Mouse (Mus musculus): ENCODE results near the gene Enox1. TPM values are rescaled to one million over a fixed set of nuclear protein-coding genes. Genes with fewer than 3 reads are reported as not detected.

Gene Enox1
- total RNA-seq, 2 experiments from 2014 or later = 36.4 to 62.3 TPM

DNA sequence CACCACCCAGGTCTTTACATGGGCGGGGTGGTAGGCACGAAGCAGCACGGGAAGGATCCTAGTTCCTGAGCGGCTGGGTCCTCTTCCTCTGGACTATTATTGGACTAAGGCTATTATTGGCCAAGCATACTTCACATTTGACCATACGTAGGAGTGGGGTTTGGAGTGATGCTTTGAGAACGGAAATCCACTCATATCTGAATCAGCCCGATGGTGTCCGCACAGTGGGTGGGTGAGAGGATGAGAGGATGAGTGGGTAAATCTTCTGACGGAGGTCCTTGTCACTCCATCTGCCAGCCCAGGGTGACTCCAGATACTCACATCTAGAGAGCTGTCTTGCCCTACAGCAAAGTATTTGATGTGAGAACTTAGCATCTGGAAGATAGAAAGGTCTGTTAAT lies 253.8 kb downstream of the Enox1 start:
- intact Hi-C loops (cut with DNase I) = no loop called here
- no peak for DNase-seq (ENCODE audit: low spot score in 2 of 2)

DNA sequence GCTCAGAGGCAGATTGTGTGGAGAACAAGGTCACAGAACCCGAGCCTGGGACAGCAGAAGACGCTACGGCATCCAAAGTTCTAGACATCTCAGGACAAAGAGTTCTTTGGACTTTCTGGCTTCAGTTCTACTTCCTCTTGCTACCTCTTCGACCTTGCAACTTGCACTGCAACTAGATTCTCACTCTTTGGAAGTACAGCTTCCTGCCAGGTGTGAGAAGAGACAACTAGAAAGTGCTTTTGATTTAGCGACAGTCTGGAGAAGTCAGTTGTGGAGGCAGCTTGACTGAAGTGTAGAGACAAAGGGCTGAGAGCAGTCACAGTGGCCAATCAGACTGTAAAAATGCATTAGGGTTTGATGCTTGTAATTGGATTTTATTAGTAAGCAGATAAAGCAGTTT lies 256.5 kb downstream of the Enox1 start:
- DNase-seq (ENCODE audit: low spot score in 2 of 2) = no peak
- intact Hi-C loops (cut with DNase I) = no loop called here

DNA sequence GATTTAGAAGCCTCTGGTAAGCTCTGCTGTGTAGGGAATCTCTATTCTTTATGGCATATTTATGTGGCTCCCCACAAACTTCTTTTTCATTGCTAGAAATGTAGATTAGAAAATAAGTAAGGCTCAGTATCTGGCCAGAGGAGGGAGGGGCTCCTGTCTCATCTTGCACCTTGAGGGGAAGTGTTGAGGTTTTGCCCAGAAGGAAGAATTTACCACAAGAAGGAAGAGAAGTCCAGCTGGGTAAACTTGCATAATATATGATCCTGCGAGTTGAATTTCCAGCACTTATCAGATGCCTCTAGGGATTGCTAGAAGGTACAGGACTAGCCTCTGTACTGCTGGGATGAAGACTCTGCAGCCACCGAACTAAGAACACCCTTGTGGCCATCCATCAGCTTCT lies 259.8 kb downstream of the Enox1 start:
- no peak for DNase-seq (ENCODE audit: low spot score in 2 of 2)

DNA sequence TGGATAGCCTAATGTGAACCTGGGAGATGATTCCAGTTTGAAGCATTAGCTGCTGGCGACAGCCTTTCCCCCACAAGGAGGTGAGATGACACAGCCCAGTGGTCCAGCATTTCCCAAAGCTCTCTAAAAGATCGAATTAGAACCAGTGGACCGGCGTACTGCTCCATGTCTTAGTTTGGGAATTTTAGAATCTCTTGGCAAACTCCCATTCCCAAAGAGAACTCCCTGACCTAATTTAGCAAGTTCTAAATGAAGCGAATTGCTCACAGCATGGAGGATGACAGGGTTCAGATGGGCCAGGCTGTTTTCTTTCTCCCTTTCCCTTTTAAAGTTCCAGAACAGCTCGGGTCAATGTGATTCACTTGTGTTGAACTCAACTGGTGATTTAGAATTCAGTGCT lies 264.5 kb downstream of the Enox1 start:
- intact Hi-C loops (cut with DNase I) = no loop called here

More for the DNA sequence above, 259.8 kb downstream of the Enox1 start:
- intact Hi-C loops (cut with DNase I) = no loop called here

DNA sequence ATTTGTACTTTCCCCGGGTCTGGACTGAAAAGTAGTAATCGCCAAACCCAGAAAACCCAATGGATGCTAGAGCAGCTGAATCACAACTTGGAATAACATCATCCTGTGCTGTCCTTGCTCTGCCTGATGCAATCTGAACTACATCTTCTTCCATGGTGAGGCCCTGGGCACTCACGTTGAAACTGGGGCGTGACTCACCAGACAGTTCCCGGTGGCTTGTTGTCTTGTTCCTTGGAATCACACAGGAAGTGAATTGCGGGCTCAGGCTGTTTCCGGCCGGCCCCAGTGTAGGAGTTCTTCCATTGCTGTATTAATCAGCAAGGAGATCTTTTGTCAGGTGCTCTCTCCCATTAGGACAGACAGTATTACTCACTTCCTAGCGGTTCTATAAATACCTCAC lies 266.6 kb downstream of the Enox1 start:
- intact Hi-C loops (cut with DNase I) = no loop called here
- no peak for DNase-seq (ENCODE audit: low spot score in 2 of 2)

More for the DNA sequence above, 264.5 kb downstream of the Enox1 start:
- DNase-seq (ENCODE audit: low spot score in 2 of 2) = no peak

DNA sequence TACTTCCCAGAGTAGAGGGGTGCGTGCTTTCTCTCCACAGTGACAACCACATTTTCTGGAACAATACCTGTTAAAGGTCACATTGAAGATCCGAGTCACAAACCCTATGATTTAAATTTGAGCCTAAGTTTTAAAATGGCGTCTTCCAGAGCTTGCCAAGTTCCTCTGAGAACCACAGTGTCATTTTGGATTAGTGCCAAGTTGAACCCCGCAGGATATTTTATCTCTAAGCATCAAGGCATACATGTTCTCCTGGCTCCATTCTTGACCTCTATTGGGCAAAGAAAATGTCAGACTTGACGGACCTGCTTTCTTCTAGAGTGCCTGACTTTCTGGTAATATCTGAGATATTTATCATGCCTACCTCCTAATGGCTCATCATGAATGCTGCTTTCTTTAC lies 282.9 kb downstream of the Enox1 start:
- DNase-seq (ENCODE audit: low spot score in 2 of 2) = no peak
- intact Hi-C loops (cut with DNase I) = no loop called here

DNA sequence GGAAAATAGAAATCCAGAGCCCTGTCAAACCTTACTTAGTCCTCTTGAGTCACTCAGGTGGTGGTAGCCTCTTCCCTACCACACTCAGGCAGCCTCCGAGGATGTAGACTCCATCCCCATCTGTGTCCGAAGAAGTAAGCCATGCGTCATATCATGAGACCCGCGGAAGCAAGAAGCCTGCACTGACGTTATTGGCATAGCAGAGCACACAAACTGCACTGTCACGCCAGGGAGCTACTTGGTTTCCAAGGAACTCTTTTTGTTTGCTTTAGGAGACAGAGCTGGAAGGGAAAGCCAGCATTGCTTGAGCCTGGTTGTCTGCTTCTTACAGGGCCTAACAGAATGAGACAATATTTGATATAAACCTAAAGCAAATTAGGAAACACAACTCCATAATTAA lies 284.2 kb downstream of the Enox1 start:
- no peak for DNase-seq (ENCODE audit: low spot score in 2 of 2)
- intact Hi-C loops (cut with DNase I) = no loop called here

DNA sequence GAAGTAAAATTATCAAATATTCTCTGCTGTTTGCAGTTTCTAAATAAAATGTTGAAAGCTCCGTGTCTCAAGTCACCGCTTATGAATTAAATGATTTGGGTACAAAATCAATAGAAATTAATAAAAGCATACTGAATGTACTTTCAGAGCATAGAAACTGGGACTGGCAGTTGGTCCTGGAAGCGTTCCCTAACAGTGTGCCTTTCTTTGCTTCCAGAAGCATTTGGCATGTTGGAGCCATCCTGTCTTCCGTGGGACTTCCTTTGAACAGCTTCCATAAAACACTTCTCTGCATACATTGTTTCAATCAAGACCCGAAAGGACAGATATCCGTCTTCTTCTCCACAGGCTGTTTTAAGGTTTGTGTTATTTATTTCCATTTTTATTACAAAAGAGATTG lies 285.0 kb downstream of the Enox1 start:
- intact Hi-C loops (cut with DNase I) = no loop called here
- no peak for DNase-seq (ENCODE audit: low spot score in 2 of 2)

DNA sequence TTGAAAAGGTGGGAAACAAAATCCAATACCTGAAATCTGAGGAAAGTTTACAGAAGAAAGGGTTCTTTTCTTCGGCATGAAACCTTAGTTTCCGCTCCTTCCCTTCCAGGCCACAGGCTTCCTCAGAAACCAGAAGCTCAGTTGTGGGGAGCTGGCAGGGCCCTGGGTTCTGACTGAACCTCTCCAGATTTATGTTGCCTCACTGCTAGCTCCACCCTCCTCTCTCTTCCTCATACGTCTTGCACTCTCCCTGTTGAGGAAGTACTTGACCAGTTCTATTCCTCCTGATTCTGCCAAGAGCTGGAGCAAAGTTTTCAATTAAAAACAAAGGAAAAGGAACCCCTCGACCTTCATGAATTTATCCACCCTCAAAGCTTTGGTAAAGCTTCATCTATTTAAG lies 291.4 kb downstream of the Enox1 start:
- DNase-seq (ENCODE audit: low spot score in 2 of 2) = no peak
- intact Hi-C loops (cut with DNase I) = no loop called here

DNA sequence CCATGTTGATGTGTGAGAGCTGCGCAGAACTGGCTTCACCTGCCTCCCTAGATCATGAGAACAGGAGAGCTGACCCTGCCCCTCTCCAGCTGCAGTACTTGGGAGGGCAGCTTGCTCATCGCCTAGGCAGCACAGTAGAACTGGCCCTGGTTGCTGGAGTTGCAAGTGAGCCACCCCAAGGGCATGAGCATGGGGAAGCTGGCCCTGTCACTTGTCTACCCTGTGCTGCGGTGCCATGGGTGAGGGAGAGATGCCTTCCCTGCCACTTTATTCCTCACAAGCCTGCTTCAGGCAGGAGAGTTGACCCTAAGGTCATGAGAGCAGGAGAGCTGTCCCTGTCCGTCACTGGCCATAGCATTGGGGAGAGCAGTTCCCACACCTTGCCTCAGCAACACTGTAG lies 295.4 kb downstream of the Enox1 start:
- intact Hi-C loops (cut with DNase I) = no loop called here
- no peak for DNase-seq (ENCODE audit: low spot score in 2 of 2)

DNA sequence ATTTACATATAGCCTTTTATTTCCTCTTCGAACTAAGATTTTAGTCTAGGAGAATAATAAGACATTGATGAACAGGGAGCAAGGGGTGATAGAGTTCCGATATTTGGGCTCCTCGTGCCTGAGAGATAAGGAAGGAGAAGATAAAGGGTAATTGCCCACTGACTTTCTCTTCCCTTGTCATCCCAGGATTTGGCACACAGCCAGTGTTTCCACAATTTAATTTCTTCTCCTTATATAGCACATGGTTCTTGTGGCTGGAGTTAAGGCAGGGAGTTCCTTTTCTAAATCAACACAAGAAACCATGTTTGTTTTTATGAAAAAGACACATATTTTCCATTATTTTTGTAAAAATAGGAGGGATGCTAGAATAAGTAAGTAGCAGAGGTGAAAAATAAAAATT lies 299.5 kb downstream of the Enox1 start:
- DNase-seq (ENCODE audit: low spot score in 2 of 2) = no peak
- intact Hi-C loops (cut with DNase I) = no loop called here

DNA sequence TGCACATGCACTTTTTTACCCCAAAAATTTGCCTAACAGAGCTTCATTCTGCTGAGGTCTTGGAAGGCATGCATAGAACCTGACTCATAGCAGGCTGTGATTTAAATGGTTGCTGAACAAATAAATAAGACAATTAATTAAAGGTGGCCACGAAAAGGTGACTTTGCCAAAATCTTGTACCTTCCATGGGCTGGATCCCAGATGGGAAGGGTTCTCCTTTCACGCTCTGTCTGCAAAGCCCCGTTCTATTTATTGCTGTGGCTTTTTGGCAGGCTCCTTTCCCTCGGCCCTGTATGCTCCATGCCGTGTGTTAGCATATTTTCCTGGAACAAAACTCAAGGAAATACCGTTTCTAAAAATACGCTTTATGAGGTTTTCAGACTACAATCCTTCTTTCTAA lies 300.3 kb downstream of the Enox1 start:
- intact Hi-C loops (cut with DNase I) = no loop called here
- DNase-seq (ENCODE audit: low spot score in 2 of 2) = no peak

DNA sequence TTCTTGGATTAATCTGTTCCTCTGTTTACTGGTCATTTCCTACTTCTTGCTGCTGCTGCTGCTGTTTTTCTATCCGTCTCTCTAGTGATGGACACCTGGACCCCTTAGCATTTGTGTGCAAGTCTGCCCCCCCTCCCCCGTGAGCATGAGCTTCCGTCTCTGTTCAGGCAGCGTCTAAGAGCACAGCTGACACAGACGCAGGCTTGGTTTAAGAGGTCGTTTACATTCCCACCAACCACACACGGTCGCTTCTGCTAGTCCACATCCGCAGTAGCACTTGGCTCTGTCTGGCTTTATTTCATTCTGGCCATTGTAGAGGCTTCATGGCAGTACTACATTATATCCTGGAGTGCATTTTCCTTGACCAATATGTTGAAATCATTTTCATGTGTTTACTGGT lies 301.7 kb downstream of the Enox1 start:
- intact Hi-C loops (cut with DNase I) = no loop called here
- no peak for DNase-seq (ENCODE audit: low spot score in 2 of 2)

DNA sequence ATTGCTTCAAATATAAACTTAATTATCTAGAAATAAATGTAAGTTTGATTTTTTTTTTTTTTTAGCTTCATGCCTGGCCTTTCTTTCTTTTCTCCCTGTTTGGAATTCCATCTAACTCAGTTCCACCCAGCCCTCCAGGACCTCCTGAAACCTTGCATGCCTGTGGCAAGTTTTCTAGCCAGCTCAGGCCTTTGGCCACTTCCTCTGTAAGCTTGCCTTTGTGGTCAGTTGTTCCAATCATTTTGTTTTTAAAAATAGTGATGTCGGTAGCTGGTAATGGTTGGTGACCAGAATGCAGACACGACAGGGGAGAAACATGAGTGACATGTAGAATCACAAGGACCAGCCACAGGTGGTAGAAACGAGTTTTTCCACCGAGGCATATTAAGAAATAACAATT lies 307.4 kb downstream of the Enox1 start:
- DNase-seq (ENCODE audit: low spot score in 2 of 2) = no peak
- intact Hi-C loops (cut with DNase I) = no loop called here

DNA sequence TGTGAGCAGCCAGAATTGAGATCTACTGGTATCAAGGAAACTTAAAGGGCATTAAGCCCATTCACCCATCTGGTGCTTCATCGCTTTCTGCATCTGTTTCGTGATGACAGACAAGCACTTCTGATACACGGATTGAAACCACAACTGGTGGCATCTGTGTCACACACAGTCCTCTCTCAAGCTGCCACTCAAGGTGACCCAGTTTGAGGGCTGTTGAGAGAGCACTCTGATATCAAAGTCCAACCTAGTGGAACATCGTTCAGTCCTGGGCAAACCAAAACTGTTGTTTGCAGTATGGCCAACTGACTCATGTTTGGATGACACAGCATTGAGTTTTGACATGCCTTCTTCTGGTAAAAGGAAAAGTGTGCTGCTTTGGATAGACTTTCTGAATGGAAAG lies 308.2 kb downstream of the Enox1 start:
- intact Hi-C loops (cut with DNase I) = no loop called here
- no peak for DNase-seq (ENCODE audit: low spot score in 2 of 2)

DNA sequence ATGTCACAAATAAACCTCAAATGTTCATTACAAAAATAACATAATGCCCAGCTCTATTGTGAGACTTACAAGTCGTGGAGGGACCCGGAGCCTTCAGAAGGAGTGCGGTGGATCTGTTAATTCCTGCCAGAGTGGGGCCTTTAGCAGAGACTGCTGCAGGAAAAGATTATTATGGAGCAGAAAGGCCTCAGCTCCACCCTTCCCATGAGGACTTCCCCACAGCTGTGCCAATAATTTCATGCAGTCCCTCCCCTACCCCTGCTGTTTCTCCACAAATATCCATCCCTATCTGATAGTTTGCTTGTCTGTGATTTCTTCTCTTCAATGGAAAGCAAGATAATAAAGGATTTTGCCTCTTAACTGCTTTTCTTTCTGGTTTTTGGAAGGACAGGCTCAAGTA lies 314.0 kb downstream of the Enox1 start:
- intact Hi-C loops (cut with DNase I) = loop anchor here (10.0 kb wide), 1 partner anchor 316 kb away; the partner anchor contains the start of gene Enox1
- no peak for DNase-seq (ENCODE audit: low spot score in 2 of 2)

DNA sequence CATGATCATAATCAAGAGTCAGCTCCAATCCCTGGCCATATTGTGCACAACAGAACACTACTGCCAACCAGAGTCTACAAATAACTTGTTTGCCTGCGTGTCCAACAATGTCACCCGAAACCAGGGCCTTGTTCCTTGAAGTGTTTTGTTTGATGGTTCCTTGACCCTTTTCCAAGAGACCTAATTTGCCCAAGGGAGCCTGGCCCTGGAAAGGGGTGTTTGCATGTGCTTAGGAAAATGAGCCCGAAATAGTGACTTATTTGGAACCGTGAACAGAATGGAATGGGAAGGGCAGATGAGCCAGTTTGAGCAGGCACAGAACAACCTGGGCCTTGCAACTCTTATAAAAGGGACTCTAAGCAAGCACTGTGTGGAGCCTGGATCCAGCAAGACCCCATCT lies 316.9 kb downstream of the Enox1 start:
- DNase-seq (ENCODE audit: low spot score in 2 of 2) = no peak
- intact Hi-C loops (cut with DNase I) = loop anchor here (10.0 kb wide), 1 partner anchor 319 kb away; the partner anchor contains the start of gene Enox1

DNA sequence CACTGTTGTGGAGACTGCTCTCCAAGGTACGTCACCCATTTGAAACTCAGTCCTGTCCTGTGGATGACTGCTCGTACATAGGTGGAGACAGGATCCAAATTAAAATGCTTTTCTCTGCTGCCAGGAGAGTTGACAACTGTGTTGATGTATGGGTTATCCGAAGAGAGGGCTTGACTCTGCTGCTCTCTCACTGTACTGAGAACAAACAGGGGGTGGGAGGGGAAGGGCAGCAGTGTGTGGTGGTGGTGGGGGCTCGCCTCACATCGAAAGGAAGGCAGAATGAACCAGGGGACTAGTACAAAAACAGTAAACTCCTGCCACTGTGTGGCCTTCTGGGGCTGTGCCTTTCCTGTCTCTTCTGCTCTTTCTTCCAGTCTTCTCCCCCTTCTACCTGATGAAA lies 317.5 kb downstream of the Enox1 start:
- intact Hi-C loops (cut with DNase I) = loop anchor here (10.0 kb wide), 1 partner anchor 319 kb away; the partner anchor contains the start of gene Enox1

DNA sequence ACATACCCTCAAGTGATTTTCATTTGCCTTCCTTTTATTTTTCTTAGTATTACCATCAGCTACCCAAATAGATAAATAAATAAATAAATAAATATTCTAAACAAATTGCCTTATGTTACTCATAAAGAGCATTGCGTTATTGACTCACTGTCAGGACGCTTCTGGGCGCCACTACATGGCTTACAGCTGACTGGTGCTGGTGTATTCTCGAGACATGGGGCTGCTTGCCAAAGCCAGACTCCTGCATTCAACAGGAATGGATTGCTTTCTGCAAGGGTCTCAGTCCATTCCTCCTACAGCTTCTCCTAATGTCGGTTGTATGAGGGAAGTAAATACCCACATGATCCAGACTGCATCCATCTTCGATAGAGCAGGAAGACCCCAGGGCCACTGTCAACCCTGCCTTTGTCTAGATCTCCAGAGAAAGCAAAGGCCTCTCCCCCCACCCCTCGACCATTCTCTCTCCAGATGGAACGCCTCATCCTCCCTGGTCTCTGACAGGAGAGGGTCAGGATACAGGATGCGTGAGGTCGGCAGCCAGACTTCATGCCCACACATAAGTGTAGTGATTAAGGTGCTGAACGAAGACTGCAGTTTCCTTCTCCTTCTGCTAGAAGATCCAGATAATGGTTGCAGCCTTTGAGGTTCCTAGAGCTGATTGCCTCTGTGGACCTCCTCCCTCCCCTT lies 318.7 kb downstream of the Enox1 start:
- no peak for DNase-seq (ENCODE audit: low spot score in 2 of 2)
- intact Hi-C loops (cut with DNase I) = loop anchor here (10.0 kb wide), 1 partner anchor 320 kb away; the partner anchor contains the start of gene Enox1

More for the DNA sequence above, 317.5 kb downstream of the Enox1 start:
- DNase-seq (ENCODE audit: low spot score in 2 of 2) = no peak

DNA sequence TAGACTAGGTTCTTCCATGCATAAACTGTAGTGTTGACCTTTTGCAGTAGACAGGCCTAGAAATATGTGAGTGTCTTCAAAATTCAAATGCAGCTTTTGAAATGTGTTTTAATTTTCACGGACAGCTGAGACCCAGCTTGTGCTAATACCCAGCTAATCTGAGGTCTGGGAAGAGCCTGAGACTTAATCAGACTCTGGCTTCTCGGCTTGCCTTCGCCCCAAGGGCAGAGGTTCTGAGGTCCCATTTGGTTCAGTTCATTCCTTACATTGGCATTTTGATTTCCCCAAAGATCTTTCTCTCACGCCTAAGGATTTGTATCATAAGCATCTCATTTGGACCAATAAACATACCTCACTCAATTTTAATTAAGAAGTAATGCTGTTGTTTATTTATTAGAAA lies 321.1 kb downstream of the Enox1 start:
- intact Hi-C loops (cut with DNase I) = loop anchor here (10.0 kb wide), 1 partner anchor 323 kb away; the partner anchor contains the start of gene Enox1

DNA sequence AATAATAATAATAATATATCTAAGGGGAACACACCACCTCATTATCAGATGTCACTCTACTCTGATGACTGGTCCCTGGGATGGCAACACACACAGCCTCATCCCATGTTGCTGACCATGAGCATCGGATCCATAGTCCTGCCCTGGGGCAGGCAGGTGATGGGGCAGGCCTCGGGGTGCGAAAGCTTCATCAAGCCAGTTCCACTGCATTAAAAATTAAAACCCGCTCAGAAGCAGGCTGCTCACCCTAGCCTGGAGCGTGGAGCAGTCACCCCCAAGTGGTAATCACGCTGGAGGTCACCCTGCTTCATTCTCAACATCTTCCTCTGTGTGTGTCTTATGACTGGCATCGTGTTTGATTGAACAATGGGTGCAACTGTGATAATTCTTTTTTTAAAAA lies 321.6 kb downstream of the Enox1 start:
- no peak for DNase-seq (ENCODE audit: low spot score in 2 of 2)
- intact Hi-C loops (cut with DNase I) = loop anchor here (10.0 kb wide), 1 partner anchor 323 kb away; the partner anchor contains the start of gene Enox1

More for the DNA sequence above, 321.1 kb downstream of the Enox1 start:
- no peak for DNase-seq (ENCODE audit: low spot score in 2 of 2)

DNA sequence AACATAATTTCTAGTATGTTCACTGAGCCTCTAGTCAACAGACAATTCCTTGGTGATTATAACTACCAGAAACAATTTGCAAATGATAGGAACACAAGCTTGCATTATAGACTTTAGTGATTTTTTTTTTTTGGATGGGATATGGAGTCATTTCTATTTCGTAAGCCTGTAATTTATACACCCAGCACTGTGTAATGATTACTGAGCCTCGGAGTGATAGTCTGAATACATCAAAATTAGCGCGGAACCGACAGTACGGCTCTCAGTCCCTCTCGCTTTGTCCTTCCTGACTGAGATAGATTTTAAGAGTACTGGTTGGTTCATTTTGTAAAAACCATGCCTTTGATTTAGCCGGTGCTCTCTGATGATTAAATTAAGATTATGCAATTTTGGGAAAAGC lies 322.1 kb downstream of the Enox1 start:
- intact Hi-C loops (cut with DNase I) = loop anchor here (10.0 kb wide), 1 partner anchor 324 kb away; the partner anchor contains the start of gene Enox1
- DNase-seq (ENCODE audit: low spot score in 2 of 2) = no peak
